Mouse (Mus musculus) liver, embryonic 15.5 days (tissue): Measurements from ENCODE around the gene Gm8011. TPM values are rescaled to one million over a fixed set of nuclear protein-coding genes. Genes with fewer than 3 reads are reported as not detected.
"Not testable (repeated sequence)": the region's sequence is repeated elsewhere in the genome, so short reads cannot be mapped to it uniquely, and the experiment has no call there.

Source experiments
- ATAC-seq: fragments of 200-750 bp; cut with Nextera tagmentation; 2 replicates; pipeline ENCODE4 v1.8.0; 2017; ENCODE audit warnings: moderate number of reproducible peaks, mild to moderate bottlenecking, moderate library complexity; ENCODE audit not compliant: insufficient read depth
- H3K27ac ChIP-seq: fragments of 300-500 bp; sonication (generic); replicated peaks from 2 replicates; pipeline ENCODE4 v1.5.1; 2015; ENCODE audit warnings: mild to moderate bottlenecking, inconsistent platforms
- H3K27me3 ChIP-seq: fragments of 300-500 bp; sonication (generic); 2 replicates; pipeline ENCODE4 v1.6.1; 2015; ENCODE audit warnings: mild to moderate bottlenecking, inconsistent platforms
- H3K36me3 ChIP-seq: fragments of 300-500 bp; sonication (generic); replicated peaks from 2 replicates; pipeline ENCODE4 v1.6.1; 2015; ENCODE audit warnings: moderate library complexity, mild to moderate bottlenecking, inconsistent platforms
- H3K4me1 ChIP-seq: fragments of 300-500 bp; sonication (generic); replicated peaks from 2 replicates; pipeline ENCODE4 v1.6.1; 2015; ENCODE audit warnings: inconsistent platforms
- H3K4me2 ChIP-seq: fragments of 300-500 bp; sonication (generic); 2 replicates; pipeline ENCODE4 v1.6.1; 2015; ENCODE audit warnings: moderate library complexity, mild to moderate bottlenecking, inconsistent platforms
- H3K4me3 ChIP-seq: fragments of 300-500 bp; sonication (generic); replicated peaks from 2 replicates; pipeline ENCODE4 v1.5.1; 2015; ENCODE audit warnings: mild to moderate bottlenecking, inconsistent platforms
- H3K9ac ChIP-seq: fragments of 300-500 bp; sonication (generic); 2 replicates; pipeline ENCODE4 v1.6.1; 2015; ENCODE audit warnings: moderate library complexity, mild to moderate bottlenecking, inconsistent platforms
- H3K9me3 ChIP-seq: fragments of 300-500 bp; sonication (generic); replicated peaks from 2 replicates; pipeline ENCODE4 v1.6.1; 2016; ENCODE audit warnings: inconsistent platforms
- WGBS: fragments of 180-500 bp; shearing (Covaris S2); methylation state at CpG from one replicate; pipeline ENCODE4 v1.1.7; 2015; ENCODE audit warnings: mixed read lengths; ENCODE audit not compliant: insufficient replicate concordance; 5-methylcytosine and 5-hydroxymethylcytosine counted together
- polyA plus RNA-seq: library from polyadenylated mRNA; unstranded; fragments of >200 nt; fragmentation: Nextera tagmentation; extraction: Ambion mirVana; gene quantifications from 2 replicates; pipeline ENCODE4 v1.2.1, GENCODE M21; 2015

Gene Gm8011
- not detected in 2 replicates for polyA plus RNA-seq

DNA sequence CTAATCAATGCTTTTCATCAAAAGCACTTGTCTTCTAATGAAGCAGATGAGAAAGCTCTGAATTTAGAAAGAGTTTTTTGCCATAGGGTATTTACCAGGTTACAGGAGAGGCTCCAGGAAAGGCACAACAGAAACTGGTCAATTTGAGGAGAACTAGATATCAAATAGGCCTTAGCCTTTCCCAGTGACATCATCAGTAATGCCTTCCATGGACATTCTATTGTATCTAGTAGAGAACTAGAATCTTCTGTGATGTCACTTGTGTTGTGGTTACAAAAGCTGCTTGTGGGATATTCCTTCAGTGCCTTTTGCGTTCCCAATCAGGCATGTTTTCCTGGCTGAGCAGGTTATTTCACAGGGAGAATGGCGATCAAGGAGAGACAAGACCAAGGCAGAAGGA lies at the start of gene Gm8011:
Gm8011 (plus strand) TSS at position 301 of the 400 bp plus-strand sequence.
- not testable (repeated sequence) for ATAC-seq, H3K4me1 ChIP-seq, H3K27ac ChIP-seq, H3K4me2 ChIP-seq, H3K27me3 ChIP-seq, H3K36me3 ChIP-seq, H3K9me3 ChIP-seq, H3K9ac ChIP-seq, H3K4me3 ChIP-seq
- 38% methylated on average over 2 of the region's 2 CpGs for WGBS

DNA sequence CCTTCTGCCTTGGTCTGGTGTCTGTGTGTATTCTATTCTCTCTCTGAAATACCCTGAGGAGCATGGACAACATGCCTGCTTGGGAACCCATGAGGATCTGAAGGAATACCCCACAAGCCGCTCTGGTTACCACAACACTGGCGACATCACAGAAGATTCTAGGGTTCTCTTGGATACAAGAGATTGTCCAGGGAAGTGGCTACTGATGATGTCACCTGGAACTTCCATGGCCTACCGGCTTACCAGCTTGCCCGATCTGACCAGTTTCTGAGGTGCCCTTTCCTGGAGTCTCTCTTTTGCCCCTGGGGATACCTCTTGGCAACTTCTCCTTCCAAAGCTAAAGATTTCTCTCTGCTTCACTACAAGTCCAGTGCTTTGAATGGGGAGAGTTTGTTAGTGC lies 24.1 kb upstream of the Gm8011 start, which contains the start of gene Gm8005:
Gm8005 (minus strand) TSS at position 101 of the 400 bp plus-strand sequence.
- WGBS: 77% methylated on average over 2 of the region's 4 CpGs
- H3K27ac ChIP-seq, H3K4me3 ChIP-seq, H3K4me2 ChIP-seq, H3K4me1 ChIP-seq, ATAC-seq, H3K27me3 ChIP-seq, H3K9ac ChIP-seq, H3K9me3 ChIP-seq, H3K36me3 ChIP-seq: not testable (repeated sequence)

DNA sequence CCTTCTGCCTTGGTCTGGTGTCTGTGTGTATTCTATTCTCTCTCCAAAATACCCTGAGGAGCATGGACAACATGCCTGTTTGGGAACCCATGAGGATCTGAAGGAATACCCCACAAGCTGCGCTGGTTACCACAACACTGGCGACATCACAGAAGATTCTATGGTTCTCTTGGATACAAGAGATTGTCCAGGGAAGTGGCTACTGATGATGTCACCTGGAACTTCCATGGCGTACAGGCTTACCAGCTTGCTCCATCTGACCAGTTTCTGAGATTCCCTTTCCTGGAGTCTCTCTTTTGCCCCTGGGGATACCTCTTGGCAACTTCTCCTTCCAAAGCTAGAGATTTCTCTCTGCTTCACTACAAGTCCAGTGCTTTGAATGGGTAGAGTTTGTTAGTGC lies 38.6 kb downstream of the Gm8011 start, which contains the start of gene Gm8020:
Gm8020 (minus strand) TSS at position 101 of the 400 bp plus-strand sequence.
- ATAC-seq, H3K9ac ChIP-seq, H3K9me3 ChIP-seq, H3K4me2 ChIP-seq, H3K4me3 ChIP-seq, H3K36me3 ChIP-seq, H3K27ac ChIP-seq, H3K27me3 ChIP-seq, H3K4me1 ChIP-seq: not testable (repeated sequence)
- WGBS: 68% methylated on average over 2 of the region's 3 CpGs

Other genes starting within 250 kb of the Gm8011 start
- gene Gm17026, start 203.8 kb upstream of the Gm8011 start, polyA plus RNA-seq: not detected in 2 replicates
- not detected in 2 replicates for gene Gm9611, start 166.5 kb upstream of the Gm8011 start, polyA plus RNA-seq
- not detected in 2 replicates for gene Gm7995, start 153.7 kb upstream of the Gm8011 start, polyA plus RNA-seq
- not detected in 2 replicates for gene Gm8005, start 24.2 kb upstream of the Gm8011 start, polyA plus RNA-seq
- gene Gm8020, start 38.5 kb downstream of the Gm8011 start, polyA plus RNA-seq: not detected in 2 replicates
- not detected in 2 replicates for gene Gm8024, start 60.4 kb downstream of the Gm8011 start, polyA plus RNA-seq
- not detected in 2 replicates for gene Gm17124, start 136.0 kb downstream of the Gm8011 start, polyA plus RNA-seq
- gene Gm3633, start 178.0 kb downstream of the Gm8011 start, polyA plus RNA-seq: not detected in 2 replicates
- gene Gm10378, start 192.1 kb downstream of the Gm8011 start, polyA plus RNA-seq: not detected in 2 replicates